Mouse (Mus musculus) liver, embryonic 14.5 days (tissue): ENCODE measurements at regions not wholly inside any gene's neighbourhood (a gene's known extent, or its start where the extent isn't known, plus 50 kb on each side); places are given as distances from the start of the nearest gene placed in this dataset.
A peak's percentile ranks its signal among the peaks of the same experiment; 100 is the strongest.

Experiments used
- CTCF ChIP-seq: IDR thresholded peaks from 2 replicates; pipeline ENCODE4 v1.5.1; 2016; ENCODE audit warnings: antibody characterized with exemption, low read depth, control low read depth
- EP300 ChIP-seq: IDR thresholded peaks from 2 replicates; pipeline ENCODE4 v1.6.1; 2016; ENCODE audit warnings: antibody characterized with exemption, low read depth

DNA sequence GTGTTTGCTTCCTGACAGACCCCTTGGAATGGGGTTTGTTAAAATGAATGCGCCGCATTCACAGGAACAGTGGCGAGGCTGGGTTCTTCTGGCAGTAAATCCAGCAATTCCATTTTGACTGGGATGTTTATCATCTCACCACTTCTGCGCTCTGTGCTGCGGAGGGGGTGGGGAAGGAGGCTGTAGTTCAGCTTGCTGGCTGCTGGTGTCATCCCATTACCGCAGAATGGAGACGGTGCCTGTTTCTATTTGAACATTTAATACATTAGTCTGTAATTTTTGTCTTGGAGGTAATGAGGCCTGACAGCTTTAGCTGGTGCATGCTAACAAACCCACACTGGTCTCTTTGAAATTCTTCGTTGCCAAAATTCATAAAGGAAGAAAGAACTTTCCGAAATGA, 475.1 kb downstream of the Otol1 start:
- TF ChIP-seq EP300 (no peak), CTCF (peak; percentile 12; the same call in 1 of the 2 replicates)
